Mouse (Mus musculus): ENCODE data around the gene Kcng1.

DNA sequence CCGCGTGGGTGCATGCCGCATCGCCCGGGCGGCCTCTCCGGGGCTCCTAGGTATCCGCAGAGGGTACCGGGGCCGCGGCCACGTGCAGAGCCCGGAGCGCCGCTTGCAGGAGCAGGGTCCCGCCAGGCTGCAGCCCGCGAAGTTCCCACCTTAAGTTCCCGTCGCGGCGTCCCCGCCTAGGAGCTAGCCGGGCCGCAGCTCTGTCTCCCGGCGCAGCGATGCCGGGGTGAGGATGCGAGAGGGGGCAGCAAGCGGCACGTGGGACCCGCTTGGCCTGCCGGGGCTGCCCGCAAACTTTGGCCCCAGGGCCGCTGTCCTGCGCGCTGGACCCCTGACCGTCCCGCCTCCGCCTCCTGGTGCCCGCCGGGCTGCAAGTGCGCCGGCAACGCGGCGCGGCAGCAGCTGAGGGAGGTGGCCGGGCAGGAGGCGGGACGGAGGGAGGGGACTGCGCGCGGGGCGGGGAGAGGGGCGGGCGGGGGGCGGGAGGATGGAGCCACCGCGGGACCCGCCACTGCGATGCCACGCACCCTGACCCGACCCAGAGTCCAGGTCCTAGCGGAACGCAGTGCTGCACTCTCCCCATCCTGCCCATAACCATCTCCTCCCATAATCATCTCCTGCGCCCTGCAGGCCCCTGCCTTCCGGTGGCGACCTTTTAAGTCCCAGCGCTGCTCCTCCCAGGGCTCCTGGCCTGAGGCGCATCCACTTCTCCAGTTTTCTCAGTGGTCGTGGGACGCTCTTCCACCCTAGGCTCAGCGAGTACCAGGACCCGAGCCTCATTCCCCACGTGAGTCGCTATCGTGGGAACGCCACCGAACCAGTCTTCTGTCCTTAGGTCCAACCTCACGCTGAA is 581 bp downstream of the Kcng1 start:
- peak; percentile 46; the same call in 1 of the 2 replicates for TF ChIP-seq POLR2A (IDR thresholded peaks at IDR 0.05; ENCODE audit: borderline replicate concordance, extremely low read depth, low read depth, low read length)
- no peak for TF ChIP-seq CTCF (IDR thresholded peaks at IDR 0.05; ENCODE audit: insufficient read depth, low read length)

All from lung, adult 2 months (tissue).